Mouse (Mus musculus): ENCODE results near the gene Hcls1.

DNA sequence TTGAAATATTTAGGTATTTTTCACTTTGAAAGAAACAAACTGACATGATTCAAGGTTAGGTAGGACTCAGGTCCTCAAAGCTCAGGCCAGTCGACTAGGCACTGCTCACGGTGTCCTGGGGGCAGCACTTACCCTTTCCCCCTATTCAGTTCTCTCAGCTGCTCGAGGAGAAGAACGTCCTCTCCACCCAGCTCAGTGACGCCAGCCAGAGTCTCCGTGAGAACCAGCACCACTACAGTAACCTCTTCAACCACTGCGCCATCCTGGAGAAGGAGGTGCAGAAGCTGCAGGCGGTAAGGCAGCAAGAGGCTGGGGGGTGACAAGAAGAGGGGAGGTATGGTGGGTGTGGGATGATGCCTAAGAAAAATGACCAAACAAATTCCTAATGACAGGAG lies 6.7 kb upstream of the Hcls1 start:
- TF ChIP-seq CTCF (IDR thresholded peaks at IDR 0.05; ENCODE audit: low read depth, low read length) (no peak), POLR2A (IDR thresholded peaks at IDR 0.05; ENCODE audit: borderline replicate concordance, low read depth, low read length) (no peak)

Measured in bone marrow macrophage, adult 2 months (primary cell).